Mouse (Mus musculus) liver, adult 2 months (tissue): Measurements from ENCODE around the gene Piwil1.

Experiments
- CTCF ChIP-seq: fragments of 200-500 bp; IDR thresholded peaks from 2 replicates; pipeline ENCODE4 v1.5.1; 2011; ENCODE audit warnings: low read depth, low read length, control low read depth
- POLR2A ChIP-seq: fragments of 200-500 bp; IDR thresholded peaks from 2 replicates; pipeline ENCODE4 v1.6.1; 2011; ENCODE audit warnings: low read length, control low read depth; ENCODE audit not compliant: insufficient read depth; ENCODE audit errors: extremely low read depth

GRCm38 (mm10) chr5:128703688-128704087 is 1.4 kb downstream of the Piwil1 start:
- TF ChIP-seq POLR2A (no peak), CTCF (no peak)
